Mouse (Mus musculus): ENCODE results near the gene Patl2. TPM values are rescaled to one million over a fixed set of nuclear protein-coding genes. Genes with fewer than 3 reads are reported as not detected.
A peak's percentile ranks its signal among the peaks of the same experiment; 100 is the strongest.

Patl2 gene
- polyA plus RNA-seq, 1 experiment from 2014 or later, result not detected

- no peak for DNase-seq (ENCODE audit: low spot score)
- whole genome bisulfite sequencing, result 97% methylated on average over 3 of the region's 3 CpGs
- no peak overlapping the region for H3K27ac ChIP-seq (ENCODE audit: low read depth, low read length)
Measured at GRCm38 (mm10) chr2:122186751-122187150, 762 bp upstream of the Patl2 start.

GRCm38 (mm10) chr2:122185086-122185485 lies 903 bp downstream of the Patl2 start:
- H3K36me3 ChIP-seq (ENCODE audit: control insufficient read depth, insufficient read depth, low read length), result no peaks in the 10 kb centered on the region
- no peak overlapping the region for H3K27ac ChIP-seq (ENCODE audit: low read depth, low read length)
- ATAC-seq, result no peak
- no peak overlapping the region for H3K4me2 ChIP-seq (ENCODE audit: low read length)
- H3K4me1 ChIP-seq (ENCODE audit: control insufficient read depth, insufficient read depth, low read length), result no peaks in the 10 kb centered on the region
- H3K9me3 ChIP-seq (replicated peaks; ENCODE audit: control insufficient read depth, low read length), result no peaks in the 10 kb centered on the region
- no peaks in the 10 kb centered on the region for H3K27me3 ChIP-seq (replicated peaks; ENCODE audit: control insufficient read depth, insufficient read depth, low read length)
- 86% methylated on average over 4 of the region's 4 CpGs for WGBS
- DNase-seq (ENCODE audit: low spot score), result no peak
- H3K4me3 ChIP-seq (ENCODE audit: low read depth, low read length), result no peak overlapping the region
- no peak overlapping the region for H3K9ac ChIP-seq (ENCODE audit: low read length)

More at GRCm38 (mm10) chr2:122186751-122187150, 762 bp upstream of the Patl2 start:
- Histone ChIP-seq H3K4me1 (ENCODE audit: control insufficient read depth, insufficient read depth, low read length) (no peaks in the 10 kb centered on the region), H3K9me3 (replicated peaks; ENCODE audit: control insufficient read depth, low read length) (no peaks in the 10 kb centered on the region), H3K9ac (ENCODE audit: low read length) (no peak overlapping the region), H3K4me2 (ENCODE audit: low read length) (no peak overlapping the region), H3K27me3 (replicated peaks; ENCODE audit: control insufficient read depth, insufficient read depth, low read length) (no peaks in the 10 kb centered on the region), H3K4me3 (ENCODE audit: low read depth, low read length) (no peak overlapping the region), H3K36me3 (ENCODE audit: control insufficient read depth, insufficient read depth, low read length) (no peaks in the 10 kb centered on the region)
- no peak for ATAC-seq

GRCm38 (mm10) chr2:122180051-122180822 lies 5.8 kb downstream of the Patl2 start:
- no peak overlapping the region for H3K27ac ChIP-seq (ENCODE audit: low read depth, low read length)
- H3K4me2 ChIP-seq (ENCODE audit: low read length), result no peak overlapping the region
- H3K9ac ChIP-seq (ENCODE audit: low read length), result no peak overlapping the region
- no peaks in the 10 kb centered on the region for H3K27me3 ChIP-seq (replicated peaks; ENCODE audit: control insufficient read depth, insufficient read depth, low read length)
- H3K36me3 ChIP-seq (ENCODE audit: control insufficient read depth, insufficient read depth, low read length), result no peaks in the 10 kb centered on the region
- no peaks in the 10 kb centered on the region for H3K9me3 ChIP-seq (replicated peaks; ENCODE audit: control insufficient read depth, low read length)
- no peak for DNase-seq (ENCODE audit: low spot score)
- no peak for ATAC-seq
- H3K4me3 ChIP-seq (ENCODE audit: low read depth, low read length), result no peak overlapping the region
- 75% methylated on average over 8 of the region's 8 CpGs for WGBS
- H3K4me1 ChIP-seq (ENCODE audit: control insufficient read depth, insufficient read depth, low read length), result no peaks in the 10 kb centered on the region

- Histone ChIP-seq H3K9ac (ENCODE audit: low read length) (no peak overlapping the region), H3K27ac (ENCODE audit: low read depth, low read length) (no peak overlapping the region), H3K4me3 (ENCODE audit: low read depth, low read length) (no peak overlapping the region), H3K36me3 (ENCODE audit: control insufficient read depth, insufficient read depth, low read length) (no peaks in the 10 kb centered on the region), H3K27me3 (replicated peaks; ENCODE audit: control insufficient read depth, insufficient read depth, low read length) (no peaks in the 10 kb centered on the region), H3K4me2 (ENCODE audit: low read length) (no peak overlapping the region), H3K4me1 (ENCODE audit: control insufficient read depth, insufficient read depth, low read length) (no peaks in the 10 kb centered on the region), H3K9me3 (replicated peaks; ENCODE audit: control insufficient read depth, low read length) (no peaks in the 10 kb centered on the region)
- DNase-seq (ENCODE audit: low spot score) (peak; percentile 41), ATAC-seq (no peak)
- WGBS, result 90% methylated on average over 2 of the region's 2 CpGs
Measured at GRCm38 (mm10) chr2:122172188-122172587, 13.8 kb downstream of the Patl2 start.

GRCm38 (mm10) chr2:122171292-122171691 lies 14.7 kb downstream of the Patl2 start:
- no peak overlapping the region for H3K4me3 ChIP-seq (ENCODE audit: low read depth, low read length)
- no peaks in the 10 kb centered on the region for H3K4me1 ChIP-seq (ENCODE audit: control insufficient read depth, insufficient read depth, low read length)
- H3K9me3 ChIP-seq (replicated peaks; ENCODE audit: control insufficient read depth, low read length), result no peaks in the 10 kb centered on the region
- no peaks in the 10 kb centered on the region for H3K36me3 ChIP-seq (ENCODE audit: control insufficient read depth, insufficient read depth, low read length)
- no peak for DNase-seq (ENCODE audit: low spot score)
- no peak overlapping the region for H3K9ac ChIP-seq (ENCODE audit: low read length)
- no peak overlapping the region for H3K27ac ChIP-seq (ENCODE audit: low read depth, low read length)
- no peak overlapping the region for H3K4me2 ChIP-seq (ENCODE audit: low read length)
- ATAC-seq, result no peak
- no peaks in the 10 kb centered on the region for H3K27me3 ChIP-seq (replicated peaks; ENCODE audit: control insufficient read depth, insufficient read depth, low read length)
- WGBS, result 92% methylated on average over 6 of the region's 6 CpGs

GRCm38 (mm10) chr2:122164293-122164692 lies 21.7 kb downstream of the Patl2 start:
- H3K27ac ChIP-seq (ENCODE audit: low read depth, low read length), result no peak overlapping the region
- no peaks in the 10 kb centered on the region for H3K36me3 ChIP-seq (ENCODE audit: control insufficient read depth, insufficient read depth, low read length)
- H3K27me3 ChIP-seq (replicated peaks; ENCODE audit: control insufficient read depth, insufficient read depth, low read length), result no peaks in the 10 kb centered on the region
- H3K9ac ChIP-seq (ENCODE audit: low read length), result no peak overlapping the region
- no peak for DNase-seq (ENCODE audit: low spot score)
- no peak overlapping the region for H3K4me3 ChIP-seq (ENCODE audit: low read depth, low read length)
- no peak for ATAC-seq
- H3K4me1 ChIP-seq (ENCODE audit: control insufficient read depth, insufficient read depth, low read length), result no peaks in the 10 kb centered on the region
- 86% methylated on average over 11 of the region's 11 CpGs for WGBS
- no peak overlapping the region for H3K4me2 ChIP-seq (ENCODE audit: low read length)
- no peaks in the 10 kb centered on the region for H3K9me3 ChIP-seq (replicated peaks; ENCODE audit: control insufficient read depth, low read length)

GRCm38 (mm10) chr2:122163430-122164195 lies 22.4 kb downstream of the Patl2 start:
- ATAC-seq (no peak), DNase-seq (ENCODE audit: low spot score) (no peak)
- no peaks in the 10 kb centered on the region for H3K36me3 ChIP-seq (ENCODE audit: control insufficient read depth, insufficient read depth, low read length)
- WGBS, result 72% methylated on average over 13 of the region's 13 CpGs
- H3K9me3 ChIP-seq (replicated peaks; ENCODE audit: control insufficient read depth, low read length), result no peaks in the 10 kb centered on the region
- H3K4me3 ChIP-seq (ENCODE audit: low read depth, low read length), result no peak overlapping the region
- no peaks in the 10 kb centered on the region for H3K27me3 ChIP-seq (replicated peaks; ENCODE audit: control insufficient read depth, insufficient read depth, low read length)
- H3K9ac ChIP-seq (ENCODE audit: low read length), result no peak overlapping the region
- no peak overlapping the region for H3K27ac ChIP-seq (ENCODE audit: low read depth, low read length)
- no peak overlapping the region for H3K4me2 ChIP-seq (ENCODE audit: low read length)
- H3K4me1 ChIP-seq (ENCODE audit: control insufficient read depth, insufficient read depth, low read length), result no peaks in the 10 kb centered on the region

- Histone ChIP-seq H3K27ac (ENCODE audit: low read depth, low read length) (no peak overlapping the region), H3K4me1 (ENCODE audit: control insufficient read depth, insufficient read depth, low read length) (no peaks in the 10 kb centered on the region), H3K9ac (ENCODE audit: low read length) (no peak overlapping the region), H3K36me3 (ENCODE audit: control insufficient read depth, insufficient read depth, low read length) (no peaks in the 10 kb centered on the region), H3K4me2 (ENCODE audit: low read length) (no peak overlapping the region), H3K27me3 (replicated peaks; ENCODE audit: control insufficient read depth, insufficient read depth, low read length) (no peaks in the 10 kb centered on the region), H3K9me3 (replicated peaks; ENCODE audit: control insufficient read depth, low read length) (no peaks in the 10 kb centered on the region), H3K4me3 (ENCODE audit: low read depth, low read length) (no peak overlapping the region)
- ATAC-seq (no peak), DNase-seq (ENCODE audit: low spot score) (no peak)
- 82% methylated on average over 2 of the region's 2 CpGs for WGBS
Measured at GRCm38 (mm10) chr2:122162529-122162928, 23.5 kb downstream of the Patl2 start.

- Histone ChIP-seq H3K4me2 (ENCODE audit: low read length) (no peak overlapping the region), H3K4me1 (ENCODE audit: control insufficient read depth, insufficient read depth, low read length) (no peaks in the 10 kb centered on the region), H3K9ac (ENCODE audit: low read length) (no peak overlapping the region), H3K27ac (ENCODE audit: low read depth, low read length) (no peak overlapping the region), H3K9me3 (replicated peaks; ENCODE audit: control insufficient read depth, low read length) (no peaks in the 10 kb centered on the region), H3K36me3 (ENCODE audit: control insufficient read depth, insufficient read depth, low read length) (no peaks in the 10 kb centered on the region), H3K27me3 (replicated peaks; ENCODE audit: control insufficient read depth, insufficient read depth, low read length) (no peaks in the 10 kb centered on the region), H3K4me3 (ENCODE audit: low read depth, low read length) (no peak overlapping the region)
- WGBS, result 44% methylated on average over 4 of the region's 4 CpGs
- ATAC-seq, result no peak
- DNase-seq (ENCODE audit: low spot score), result no peak
Measured at GRCm38 (mm10) chr2:122161542-122161941, 24.4 kb downstream of the Patl2 start.
